Mouse (Mus musculus) ZHBTc4 (cell line): ENCODE results near the gene Hcrtr2.

Experiments
- DNase-seq: peaks from one replicate; pipeline ENCODE4 v3.0.0-alpha.2; 2011; ENCODE audit warnings: low read depth, low spot score

Gene Hcrtr2

DNA sequence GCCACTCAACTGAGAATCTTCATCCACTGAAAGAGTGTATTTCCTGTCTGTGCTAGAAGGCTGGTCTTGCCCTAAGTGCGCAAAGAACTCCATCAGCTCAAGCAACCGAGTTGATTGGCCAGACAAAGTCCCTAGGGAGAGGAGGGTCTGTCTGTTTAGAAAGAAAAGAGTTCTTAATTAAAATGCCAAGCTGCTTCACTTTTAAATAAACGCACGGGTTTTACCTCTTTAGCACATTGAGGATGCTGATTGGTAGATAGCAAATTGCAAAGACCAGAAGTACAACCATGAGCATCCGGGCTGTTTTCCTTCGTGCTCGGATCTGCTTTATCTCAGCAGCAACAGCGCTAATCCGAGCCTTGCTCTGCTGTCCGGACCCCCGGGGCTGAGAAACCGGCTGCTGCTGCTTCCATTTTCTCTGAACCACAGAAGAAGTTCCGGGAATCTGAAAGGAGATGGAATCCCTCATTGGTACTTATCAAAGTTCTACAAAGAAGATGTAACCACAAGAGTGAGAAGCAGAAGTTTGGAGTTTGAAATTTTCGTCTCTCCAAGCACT, 87.6 kb downstream of the Hcrtr2 start:
- no peak for DNase-seq

- no peak for DNase-seq
These were observed 88.8 kb downstream of the Hcrtr2 start for GRCm38 (mm10) chr9:76234899-76235298.

- DNase-seq: no peak
These were observed 93.3 kb downstream of the Hcrtr2 start for GRCm38 (mm10) chr9:76230400-76230799.

DNA sequence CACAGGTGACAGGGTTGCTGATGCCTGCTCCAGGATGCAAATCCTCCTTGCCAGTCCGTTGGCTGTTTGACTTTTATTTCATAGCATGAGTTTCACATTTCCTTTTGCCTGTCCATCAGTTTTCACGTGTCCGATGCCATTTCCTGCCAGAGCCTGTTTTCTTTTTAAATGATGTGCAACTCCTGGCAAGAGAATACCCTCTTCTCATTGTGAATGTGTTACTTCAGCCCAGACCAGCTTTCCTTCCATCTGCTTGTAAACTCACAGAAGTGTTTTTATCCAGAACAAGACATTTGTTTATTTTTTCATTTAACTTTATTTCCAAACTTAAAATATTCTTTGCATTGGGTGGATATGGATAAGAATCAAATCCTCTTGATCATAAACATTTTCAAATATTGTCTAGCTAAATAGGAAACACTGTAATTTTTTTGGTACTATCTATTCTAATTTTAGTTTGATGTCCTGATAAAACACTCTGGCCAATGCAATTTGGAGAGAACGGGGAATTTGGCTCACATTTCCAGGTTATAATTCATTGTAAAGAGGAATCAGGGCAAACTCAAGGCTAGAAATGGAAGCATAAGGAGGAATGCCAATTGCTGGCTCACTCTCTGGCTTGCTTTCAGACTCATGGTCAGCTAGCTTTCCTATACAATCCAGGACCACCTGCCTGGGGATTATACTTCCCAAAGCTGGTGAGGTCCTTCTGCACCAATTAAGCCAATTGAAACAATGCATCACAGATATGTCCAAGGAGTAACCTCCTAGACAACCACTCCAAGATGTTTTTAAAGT, 106.3 kb downstream of the Hcrtr2 start:
- no peak for DNase-seq

DNA sequence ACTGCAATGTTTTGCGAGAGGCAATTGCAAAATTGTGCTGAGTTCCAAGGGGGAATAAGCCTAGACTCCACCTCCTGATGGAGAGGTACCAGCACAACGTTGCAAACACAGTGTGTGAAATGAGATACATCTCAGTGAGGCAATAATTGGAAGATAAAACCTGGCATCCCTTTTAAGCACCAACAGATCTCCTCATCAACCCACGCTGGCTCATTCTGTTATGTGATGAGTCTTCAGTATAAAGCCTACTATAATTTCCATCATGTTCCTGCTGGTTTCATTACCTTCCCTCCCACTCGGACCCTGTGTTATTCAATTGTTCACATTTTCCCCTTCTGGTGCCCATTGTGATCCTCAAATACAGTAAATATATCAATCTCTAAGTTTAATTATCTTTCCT, 109.0 kb downstream of the Hcrtr2 start:
- DNase-seq: no peak

- no peak for DNase-seq
These were observed 110.1 kb downstream of the Hcrtr2 start, which contains the start of gene Gfral for GRCm38 (mm10) chr9:76213557-76213956. Gfral (minus strand) TSS chr9:76213657.

- DNase-seq: no peak
These were observed 126.7 kb downstream of the Hcrtr2 start for GRCm38 (mm10) chr9:76196917-76197316.

- no peak for DNase-seq
These were observed 144.4 kb downstream of the Hcrtr2 start for GRCm38 (mm10) chr9:76179221-76179620.
